Mouse (Mus musculus) hindbrain, embryonic 10.5 days (tissue): ENCODE measurements around the gene Gm49391. TPM values are rescaled to one million over a fixed set of nuclear protein-coding genes. Genes with fewer than 3 reads are reported as not detected.
"Not testable (repeated sequence)": the region's sequence is repeated elsewhere in the genome, so short reads cannot be mapped to it uniquely, and the experiment has no call there.

Source experiments
- DNase-seq: peaks from one replicate; pipeline ENCODE4 v3.0.0-alpha.2; 2017; ENCODE audit warnings: low spot score
- H3K27ac ChIP-seq: fragments of 300-500 bp; sonication (generic); 2 replicates; pipeline ENCODE4 v1.5.1; 2016; ENCODE audit warnings: mild to moderate bottlenecking, moderate library complexity
- H3K27me3 ChIP-seq: fragments of 300-500 bp; sonication (generic); 2 replicates; pipeline ENCODE4 v1.6.1; 2016; ENCODE audit warnings: mild to moderate bottlenecking; ENCODE audit not compliant: poor library complexity, insufficient read depth, severe bottlenecking
- H3K36me3 ChIP-seq: fragments of 300-500 bp; sonication (generic); 2 replicates; pipeline ENCODE4 v1.6.1; 2016; ENCODE audit warnings: mild to moderate bottlenecking, moderate library complexity
- H3K4me1 ChIP-seq: fragments of 300-500 bp; sonication (generic); replicated peaks from 2 replicates; pipeline ENCODE4 v1.6.1; 2016; ENCODE audit warnings: mild to moderate bottlenecking
- H3K4me3 ChIP-seq: fragments of 300-500 bp; sonication (generic); 2 replicates; pipeline ENCODE4 v1.5.1; 2016; ENCODE audit warnings: mild to moderate bottlenecking, moderate library complexity
- H3K9me3 ChIP-seq: fragments of 300-500 bp; sonication (generic); 2 replicates; pipeline ENCODE4 v1.6.1; 2016; ENCODE audit warnings: mild to moderate bottlenecking, moderate library complexity
- WGBS: fragments of 180-500 bp; shearing (Covaris S2); methylation state at CpG from one replicate; pipeline ENCODE4 v1.1.7; 2016; 5-methylcytosine and 5-hydroxymethylcytosine counted together
- polyA plus RNA-seq: library from polyadenylated mRNA; unstranded; fragments of >200 nt; fragmentation: Nextera tagmentation; extraction: Ambion mirVana; gene quantifications from 2 replicates; pipeline ENCODE4 v1.2.1, GENCODE M21; 2016

Gm49391 gene
- polyA plus RNA-seq, result 1.1 and 1.8 TPM in 2 replicates

GRCm38 (mm10) chr13:60936500-60936901 is at the start of gene Gm49391, which contains the start of gene Ctla2a:
Gm49391 (minus strand) TSS chr13:60936571.
Ctla2a (minus strand) TSS chr13:60936625.
- H3K27ac ChIP-seq, result no peak within 1 kb of the TSS
- no peak within 1 kb of the TSS for H3K4me3 ChIP-seq
- H3K27me3 ChIP-seq, result no peaks in the 10 kb centered on the region
- no peaks in the 10 kb centered on the region for H3K36me3 ChIP-seq
- 74% methylated on average over 5 of the region's 5 CpGs for whole genome bisulfite sequencing
- no peaks in the 10 kb centered on the region for H3K4me1 ChIP-seq
- DNase-seq, result peak; percentile 2
- peaks cover 22% of the 10 kb centered on the region; the same call in 1 of the 2 replicates for H3K9me3 ChIP-seq

- not testable (repeated sequence) for H3K9me3 ChIP-seq, H3K4me3 ChIP-seq, H3K27me3 ChIP-seq, H3K36me3 ChIP-seq, H3K27ac ChIP-seq, DNase-seq, H3K4me1 ChIP-seq
- 73% methylated on average over 4 of the region's 4 CpGs for WGBS
Measured at GRCm38 (mm10) chr13:60972319-60972718, 35.9 kb upstream of the Gm49391 start.

- not testable (repeated sequence) for H3K4me3 ChIP-seq, H3K4me1 ChIP-seq, H3K36me3 ChIP-seq, H3K27ac ChIP-seq, DNase-seq, H3K27me3 ChIP-seq
- WGBS, result 32% methylated on average over 4 of the region's 5 CpGs
- peaks cover 24% of the 10 kb centered on the region for H3K9me3 ChIP-seq
Measured at GRCm38 (mm10) chr13:60963985-60964384, 27.6 kb upstream of the Gm49391 start.

- DNase-seq, result no peak
- H3K36me3 ChIP-seq, result no peaks in the 10 kb centered on the region
- 76% methylated on average over 5 of the region's 5 CpGs for WGBS
- no peaks in the 10 kb centered on the region for H3K27me3 ChIP-seq
- H3K4me3 ChIP-seq, result no peak overlapping the region
- H3K27ac ChIP-seq, result no peak overlapping the region
- peaks cover 39% of the 10 kb centered on the region for H3K9me3 ChIP-seq
- no peaks in the 10 kb centered on the region for H3K4me1 ChIP-seq
Measured at GRCm38 (mm10) chr13:60961706-60962105, 25.3 kb upstream of the Gm49391 start.

GRCm38 (mm10) chr13:60941884-60942283 is 5.5 kb upstream of the Gm49391 start, which contains the start of gene Tpbpa:
Tpbpa (minus strand) TSS chr13:60941984.
- 81% methylated on average over 3 of the region's 3 CpGs for WGBS
- H3K9me3 ChIP-seq, result peaks cover 53% of the 10 kb centered on the region; the same call in 1 of the 2 replicates

GRCm38 (mm10) chr13:60935490-60935889 is 881 bp downstream of the Gm49391 start, which contains the start of gene Gm49393:
Gm49393 (minus strand) TSS chr13:60935590.
- H3K9me3 ChIP-seq, result peaks cover 17% of the 10 kb centered on the region; the same call in 1 of the 2 replicates
- H3K4me1 ChIP-seq, DNase-seq, H3K4me3 ChIP-seq, H3K36me3 ChIP-seq, H3K27me3 ChIP-seq, H3K27ac ChIP-seq: not testable (repeated sequence)
- 73% methylated on average over 2 of the region's 2 CpGs for WGBS

More at GRCm38 (mm10) chr13:60941884-60942283, 5.5 kb upstream of the Gm49391 start, which contains the start of gene Tpbpa:
- H3K4me3 ChIP-seq, DNase-seq, H3K4me1 ChIP-seq, H3K36me3 ChIP-seq, H3K27ac ChIP-seq, H3K27me3 ChIP-seq: not testable (repeated sequence)

- H3K27ac ChIP-seq, H3K4me1 ChIP-seq, H3K4me3 ChIP-seq, DNase-seq, H3K27me3 ChIP-seq, H3K36me3 ChIP-seq: not testable (repeated sequence)
- peaks cover 11% of the 10 kb centered on the region; the same call in 1 of the 2 replicates for H3K9me3 ChIP-seq
- 89% methylated on average over 2 of the region's 2 CpGs for WGBS
Measured at GRCm38 (mm10) chr13:60904780-60905179, 31.6 kb downstream of the Gm49391 start, which contains the start of gene Tpbpb. Tpbpb (minus strand) TSS chr13:60904880.

- Histone ChIP-seq H3K9me3 (peaks cover 13% of the 10 kb centered on the region; the same call in 1 of the 2 replicates), H3K4me1 (no peaks in the 10 kb centered on the region), H3K27ac (no peak within 1 kb of the TSS), H3K36me3 (no peaks in the 10 kb centered on the region), H3K27me3 (no peaks in the 10 kb centered on the region), H3K4me3 (no peak within 1 kb of the TSS)
- no peak for DNase-seq
- WGBS, result 83% methylated on average over 3 of the region's 3 CpGs
Measured at GRCm38 (mm10) chr13:60897328-60897727, 39.0 kb downstream of the Gm49391 start, which contains the start of gene Ctla2b. Ctla2b (minus strand) TSS chr13:60897447.

- H3K36me3 ChIP-seq, DNase-seq, H3K4me1 ChIP-seq, H3K4me3 ChIP-seq, H3K27ac ChIP-seq, H3K27me3 ChIP-seq: not testable (repeated sequence)
- WGBS, result 81% methylated on average over 8 of the region's 8 CpGs
- peaks cover 13% of the 10 kb centered on the region; the same call in 1 of the 2 replicates for H3K9me3 ChIP-seq
Measured at GRCm38 (mm10) chr13:60896794-60897193, 39.6 kb downstream of the Gm49391 start, which contains the start of gene Gm49392. Gm49392 (minus strand) TSS chr13:60896894.

GRCm38 (mm10) chr13:60895406-60896160 is 40.8 kb downstream of the Gm49391 start:
- DNase-seq, result no peak
- H3K27ac ChIP-seq, result no peak overlapping the region
- H3K4me1 ChIP-seq, result no peaks in the 10 kb centered on the region
- H3K4me3 ChIP-seq, result no peak overlapping the region
- peaks cover 13% of the 10 kb centered on the region; the same call in 1 of the 2 replicates for H3K9me3 ChIP-seq
- H3K27me3 ChIP-seq, result no peaks in the 10 kb centered on the region
- no peaks in the 10 kb centered on the region for H3K36me3 ChIP-seq

GRCm38 (mm10) chr13:60892301-60892700 is 44.1 kb downstream of the Gm49391 start:
- DNase-seq, result no peak
- Histone ChIP-seq H3K4me1 (no peaks in the 10 kb centered on the region), H3K36me3 (no peaks in the 10 kb centered on the region), H3K27me3 (no peaks in the 10 kb centered on the region), H3K9me3 (peaks cover 6% of the 10 kb centered on the region; the same call in 1 of the 2 replicates), H3K4me3 (no peak overlapping the region), H3K27ac (no peak overlapping the region)
- 93% methylated on average over 1 of the region's 1 CpGs for WGBS

GRCm38 (mm10) chr13:60864281-60864680 is 72.1 kb downstream of the Gm49391 start, which contains the start of gene 4930486L24Rik:
4930486L24Rik (minus strand) TSS chr13:60864475.
- DNase-seq, result no peak
- 83% methylated on average over 1 of the region's 1 CpGs for WGBS
- H3K4me1 ChIP-seq, result no peaks in the 10 kb centered on the region
- no peaks in the 10 kb centered on the region for H3K27me3 ChIP-seq
- H3K9me3 ChIP-seq, result no peaks in the 10 kb centered on the region
- H3K36me3 ChIP-seq, result no peaks in the 10 kb centered on the region
- no peak within 1 kb of the TSS for H3K27ac ChIP-seq
- H3K4me3 ChIP-seq, result no peak within 1 kb of the TSS
